Mouse (Mus musculus): Measurements from ENCODE around the gene Armh3. TPM values are rescaled to one million over a fixed set of nuclear protein-coding genes. Genes with fewer than 3 reads are reported as not detected.

Gene Armh3
- polyA plus RNA-seq, 1 experiment: not detected

DNA sequence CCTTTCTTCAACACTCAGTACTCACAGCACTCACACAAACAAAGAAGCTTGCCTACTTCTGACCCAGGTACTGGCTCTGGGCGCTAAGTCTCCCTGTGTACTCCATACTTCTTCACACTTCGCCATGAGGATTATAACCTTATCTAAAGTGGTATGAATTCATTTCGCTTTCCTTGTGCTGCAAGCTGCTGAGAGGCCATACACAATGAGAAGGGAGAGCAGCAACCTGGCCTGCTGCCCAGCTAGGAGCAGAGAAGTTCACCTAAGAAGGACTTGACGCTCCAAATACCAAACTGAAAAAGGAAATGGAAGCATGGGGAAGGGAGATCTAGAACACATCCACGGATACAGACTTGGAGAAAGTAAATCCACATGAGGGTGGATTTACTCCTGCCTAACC lies 71.1 kb downstream of the Armh3 start:
- Histone ChIP-seq H3K4me3 (ENCODE audit: insufficient read depth, low read depth, low read length) (no peak overlapping the region), H3K27ac (ENCODE audit: insufficient read depth, low read depth, low read length) (no peak overlapping the region), H3K4me1 (ENCODE audit: control insufficient read depth, insufficient read depth, low read length) (no peaks in the 10 kb centered on the region)
- TF ChIP-seq CTCF (IDR thresholded peaks at IDR 0.05; ENCODE audit: insufficient read depth, low read depth, low read length) (no peak), POLR2A (IDR thresholded peaks at IDR 0.05; ENCODE audit: insufficient read depth, low read depth, low read length) (no peak)
- whole genome bisulfite sequencing: 91% methylated on average over 5 of the region's 5 CpGs

DNA sequence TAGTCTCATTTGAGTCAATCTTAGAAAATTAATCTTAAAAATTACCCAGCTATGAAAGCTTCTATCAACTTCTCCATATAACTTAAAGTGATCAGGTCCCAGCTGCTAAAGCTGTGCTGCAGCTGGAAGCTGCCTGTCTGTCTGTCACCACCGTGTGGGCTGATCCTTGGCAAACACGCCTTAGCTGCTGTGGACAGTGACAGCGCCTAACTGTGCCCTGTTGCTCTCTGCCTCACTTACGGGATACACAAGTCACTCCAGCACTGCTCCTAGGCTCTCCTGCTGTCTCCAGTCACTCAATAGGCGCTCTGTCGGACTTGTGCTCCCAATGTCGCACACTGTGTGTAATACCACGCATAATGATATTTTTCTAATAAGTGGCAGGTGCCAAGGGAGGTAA lies 71.9 kb downstream of the Armh3 start:
- 86% methylated on average over 8 of the region's 8 CpGs for WGBS
- no peak for TF ChIP-seq POLR2A (IDR thresholded peaks at IDR 0.05; ENCODE audit: insufficient read depth, low read depth, low read length)
- TF ChIP-seq CTCF (IDR thresholded peaks at IDR 0.05; ENCODE audit: insufficient read depth, low read depth, low read length): no peak
- no peak overlapping the region for H3K27ac ChIP-seq (ENCODE audit: insufficient read depth, low read depth, low read length)
- H3K4me3 ChIP-seq (ENCODE audit: insufficient read depth, low read depth, low read length): no peak overlapping the region
- no peaks in the 10 kb centered on the region for H3K4me1 ChIP-seq (ENCODE audit: control insufficient read depth, insufficient read depth, low read length)

GRCm38 (mm10) chr19:45920299-45921090 lies 77.8 kb downstream of the Armh3 start:
- peaks cover 7% of the 10 kb centered on the region; the same call in 1 of the 2 replicates for H3K4me1 ChIP-seq (ENCODE audit: control insufficient read depth, insufficient read depth, low read length)
- H3K27ac ChIP-seq (ENCODE audit: insufficient read depth, low read depth, low read length): peak overlapping the region; percentile 54
- WGBS: 20% methylated on average over 9 of the region's 9 CpGs
- H3K4me3 ChIP-seq (ENCODE audit: insufficient read depth, low read depth, low read length): no peak overlapping the region; the same call in 1 of the 2 replicates
- no peak for TF ChIP-seq POLR2A (IDR thresholded peaks at IDR 0.05; ENCODE audit: insufficient read depth, low read depth, low read length)
- TF ChIP-seq CTCF (IDR thresholded peaks at IDR 0.05; ENCODE audit: insufficient read depth, low read depth, low read length): no peak

DNA sequence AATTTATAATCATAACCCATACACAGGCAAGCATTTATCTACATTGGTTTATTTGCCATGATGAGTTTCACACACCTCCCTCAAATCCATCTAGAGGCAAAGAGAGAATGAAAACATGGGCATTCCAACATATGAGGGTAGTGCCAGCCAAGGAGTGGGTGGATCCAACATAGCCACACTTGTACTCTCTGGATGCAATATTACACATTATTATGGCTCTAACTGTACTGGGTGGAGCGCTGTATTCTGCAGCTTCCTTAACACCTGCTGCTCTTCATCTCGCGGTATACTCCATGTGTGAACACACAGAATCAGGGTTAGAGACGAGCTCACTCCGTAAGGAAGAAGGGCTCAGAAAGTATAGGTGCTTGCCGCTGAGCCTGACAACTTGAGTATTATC lies 79.9 kb downstream of the Armh3 start:
- Histone ChIP-seq H3K4me3 (ENCODE audit: insufficient read depth, low read depth, low read length) (no peak overlapping the region), H3K27ac (ENCODE audit: insufficient read depth, low read depth, low read length) (no peak overlapping the region), H3K4me1 (ENCODE audit: control insufficient read depth, insufficient read depth, low read length) (peaks cover 7% of the 10 kb centered on the region; the same call in 1 of the 2 replicates)
- 90% methylated on average over 6 of the region's 6 CpGs for WGBS
- TF ChIP-seq CTCF (IDR thresholded peaks at IDR 0.05; ENCODE audit: insufficient read depth, low read depth, low read length) (no peak), POLR2A (IDR thresholded peaks at IDR 0.05; ENCODE audit: insufficient read depth, low read depth, low read length) (no peak)

GRCm38 (mm10) chr19:45917856-45918255 lies 80.4 kb downstream of the Armh3 start:
- TF ChIP-seq POLR2A (IDR thresholded peaks at IDR 0.05; ENCODE audit: insufficient read depth, low read depth, low read length) (no peak), CTCF (IDR thresholded peaks at IDR 0.05; ENCODE audit: insufficient read depth, low read depth, low read length) (no peak)
- 60% methylated on average over 3 of the region's 3 CpGs for WGBS
- H3K27ac ChIP-seq (ENCODE audit: insufficient read depth, low read depth, low read length): peak overlapping the region; percentile 24; the same call in 1 of the 2 replicates
- H3K4me1 ChIP-seq (ENCODE audit: control insufficient read depth, insufficient read depth, low read length): peaks cover 7% of the 10 kb centered on the region; the same call in 1 of the 2 replicates
- H3K4me3 ChIP-seq (ENCODE audit: insufficient read depth, low read depth, low read length): no peak overlapping the region

- 81% methylated on average over 4 of the region's 4 CpGs for WGBS
- Histone ChIP-seq H3K4me1 (ENCODE audit: control insufficient read depth, insufficient read depth, low read length) (peaks cover 7% of the 10 kb centered on the region; the same call in 1 of the 2 replicates), H3K4me3 (ENCODE audit: insufficient read depth, low read depth, low read length) (no peak overlapping the region), H3K27ac (ENCODE audit: insufficient read depth, low read depth, low read length) (no peak overlapping the region)
- no peak for TF ChIP-seq POLR2A (IDR thresholded peaks at IDR 0.05; ENCODE audit: insufficient read depth, low read depth, low read length)
- no peak for TF ChIP-seq CTCF (IDR thresholded peaks at IDR 0.05; ENCODE audit: insufficient read depth, low read depth, low read length)
These were observed 81.8 kb downstream of the Armh3 start for GRCm38 (mm10) chr19:45916461-45916860.

GRCm38 (mm10) chr19:45916026-45916425 lies 82.3 kb downstream of the Armh3 start:
- H3K27ac ChIP-seq (ENCODE audit: insufficient read depth, low read depth, low read length): no peak overlapping the region
- 87% methylated on average over 3 of the region's 3 CpGs for WGBS
- TF ChIP-seq POLR2A (IDR thresholded peaks at IDR 0.05; ENCODE audit: insufficient read depth, low read depth, low read length) (no peak), CTCF (IDR thresholded peaks at IDR 0.05; ENCODE audit: insufficient read depth, low read depth, low read length) (no peak)

GRCm38 (mm10) chr19:45913036-45913435 lies 85.3 kb downstream of the Armh3 start:
- peaks cover 2% of the 10 kb centered on the region; the same call in 1 of the 2 replicates for H3K4me1 ChIP-seq (ENCODE audit: control insufficient read depth, insufficient read depth, low read length)
- H3K4me3 ChIP-seq (ENCODE audit: insufficient read depth, low read depth, low read length): no peak overlapping the region
- no peak for TF ChIP-seq CTCF (IDR thresholded peaks at IDR 0.05; ENCODE audit: insufficient read depth, low read depth, low read length)
- TF ChIP-seq POLR2A (IDR thresholded peaks at IDR 0.05; ENCODE audit: insufficient read depth, low read depth, low read length): no peak
- no peak overlapping the region for H3K27ac ChIP-seq (ENCODE audit: insufficient read depth, low read depth, low read length)
- 66% methylated on average over 5 of the region's 5 CpGs for WGBS

More at GRCm38 (mm10) chr19:45916026-45916425, 82.3 kb downstream of the Armh3 start:
- no peak overlapping the region for H3K4me3 ChIP-seq (ENCODE audit: insufficient read depth, low read depth, low read length)
- peaks cover 7% of the 10 kb centered on the region; the same call in 1 of the 2 replicates for H3K4me1 ChIP-seq (ENCODE audit: control insufficient read depth, insufficient read depth, low read length)

DNA sequence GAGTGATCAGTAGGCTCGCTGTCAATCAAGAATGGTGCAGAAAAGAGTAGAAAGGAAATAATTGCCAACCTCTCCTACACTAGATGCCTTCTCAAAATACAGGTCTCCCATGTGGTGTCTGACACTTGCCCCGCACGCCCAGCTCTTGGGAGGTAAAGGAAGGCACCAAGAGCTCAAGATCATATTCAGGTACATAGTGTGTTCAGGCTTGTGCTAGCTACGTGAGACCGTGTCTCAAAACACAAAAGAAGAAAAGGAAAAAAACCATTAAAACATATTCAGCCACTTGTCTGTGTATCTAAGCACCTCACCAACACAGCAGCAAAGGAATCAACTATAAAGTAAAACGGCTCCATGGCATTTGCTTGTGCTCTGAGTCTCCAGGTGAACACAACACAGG lies 85.9 kb downstream of the Armh3 start:
- H3K4me3 ChIP-seq (ENCODE audit: insufficient read depth, low read depth, low read length): no peak overlapping the region
- WGBS: 95% methylated on average over 6 of the region's 6 CpGs
- TF ChIP-seq CTCF (IDR thresholded peaks at IDR 0.05; ENCODE audit: insufficient read depth, low read depth, low read length) (no peak), POLR2A (IDR thresholded peaks at IDR 0.05; ENCODE audit: insufficient read depth, low read depth, low read length) (no peak)
- H3K27ac ChIP-seq (ENCODE audit: insufficient read depth, low read depth, low read length): no peak overlapping the region
- H3K4me1 ChIP-seq (ENCODE audit: control insufficient read depth, insufficient read depth, low read length): peaks cover 2% of the 10 kb centered on the region; the same call in 1 of the 2 replicates

All from olfactory bulb, adult 2 months (tissue).